Mouse (Mus musculus) CD4-positive, CD25-positive, alpha-beta regulatory T cell, adult 2 months (primary cell): ENCODE results near the gene Epb41l3.

Source experiments
- DNase-seq: peaks from one replicate; pipeline ENCODE4 v3.0.0-alpha.2; 2012; ENCODE audit warnings: low read depth, low spot score

Epb41l3 gene

GRCm38 (mm10) chr17:69075501-69076237 is at the start of gene Epb41l3:
Gene Epb41l3 (plus strand): TSS chr17:69075683.
- DNase-seq = no peak

GRCm38 (mm10) chr17:69038760-69039675 is 36.5 kb upstream of the Epb41l3 start:
- DNase-seq = no peak

GRCm38 (mm10) chr17:69041516-69041915 is 34.0 kb upstream of the Epb41l3 start:
- DNase-seq = no peak

- no peak for DNase-seq
These were observed 26.7 kb upstream of the Epb41l3 start for GRCm38 (mm10) chr17:69048826-69049225.

GRCm38 (mm10) chr17:69054029-69054428 is 21.5 kb upstream of the Epb41l3 start:
- no peak for DNase-seq

GRCm38 (mm10) chr17:69059760-69060159 is 15.7 kb upstream of the Epb41l3 start:
- DNase-seq = no peak

- no peak for DNase-seq
These were observed 15.1 kb upstream of the Epb41l3 start for GRCm38 (mm10) chr17:69060388-69060787.

GRCm38 (mm10) chr17:69061883-69062745 is 13.4 kb upstream of the Epb41l3 start:
- no peak for DNase-seq

- no peak for DNase-seq
These were observed 7.3 kb upstream of the Epb41l3 start for GRCm38 (mm10) chr17:69067937-69068739.

- DNase-seq = no peak
These were observed 1.4 kb upstream of the Epb41l3 start for GRCm38 (mm10) chr17:69074095-69074494.

- DNase-seq = no peak
These were observed 749 bp downstream of the Epb41l3 start for GRCm38 (mm10) chr17:69076238-69076625.

- no peak for DNase-seq
These were observed 1.5 kb downstream of the Epb41l3 start for GRCm38 (mm10) chr17:69076747-69077543.

GRCm38 (mm10) chr17:69077544-69077920 is 2.0 kb downstream of the Epb41l3 start:
- no peak for DNase-seq

GRCm38 (mm10) chr17:69082316-69082715 is 6.8 kb downstream of the Epb41l3 start:
- DNase-seq = no peak

- DNase-seq = no peak
These were observed 16.1 kb downstream of the Epb41l3 start for GRCm38 (mm10) chr17:69091618-69092017.

GRCm38 (mm10) chr17:69097068-69097467 is 21.6 kb downstream of the Epb41l3 start:
- DNase-seq = no peak

GRCm38 (mm10) chr17:69097955-69098354 is 22.5 kb downstream of the Epb41l3 start:
- no peak for DNase-seq

- no peak for DNase-seq
These were observed 27.8 kb downstream of the Epb41l3 start for GRCm38 (mm10) chr17:69103326-69103725.

GRCm38 (mm10) chr17:69105035-69105798 is 29.7 kb downstream of the Epb41l3 start:
- DNase-seq = no peak
